Comparison of ENCODE assay signal across 32 mouse cellular contexts in the genomic region with DNA sequence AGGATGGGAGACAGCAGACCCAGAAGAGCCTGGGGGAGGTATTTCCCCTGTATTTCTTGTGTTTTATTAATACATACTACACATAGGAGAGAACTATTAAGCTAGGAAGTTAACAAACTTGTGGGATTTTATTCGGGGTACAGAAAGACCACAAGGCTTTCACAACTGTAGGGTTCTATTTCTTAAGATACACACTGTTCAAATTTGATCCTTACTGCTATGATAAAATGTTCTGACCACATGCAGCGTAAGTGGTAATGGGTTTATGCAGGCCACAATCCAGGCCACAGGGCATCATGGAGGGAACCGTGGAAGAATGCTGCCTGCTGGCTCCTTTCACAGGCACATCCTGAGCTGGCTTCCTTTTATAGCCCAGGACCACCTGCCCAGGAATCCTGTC.
"Had no signal": no experiment of that assay in that cellular context is flagged by ENCODE, and none has a peak within 500 bp of the region (broad histone marks: within the 10 kb centered on the region; RNA-seq: fewer than 3 reads in every experiment).

No protein-coding gene starts in this region.

- H3K9me3 ChIP-seq: limb, embryonic 10.5 days; limb, embryonic 12.5 days; limb, embryonic 13.5 days; limb, embryonic 15.5 days; liver, embryonic 12.5 days; liver, embryonic 13.5 days; liver, embryonic 15.5 days; lung, embryonic 15.5 days; megakaryocyte, embryonic 14.5 days; midbrain, embryonic 10.5 days; midbrain, embryonic 12.5 days; midbrain, embryonic 13.5 days; midbrain, embryonic 15.5 days; neural tube, embryonic 12.5 days; neural tube, embryonic 13.5 days had no signal

- H3K4me2 ChIP-seq: limb, embryonic 12.5 days; limb, embryonic 13.5 days; limb, embryonic 15.5 days; liver, embryonic 11.5 days; liver, embryonic 12.5 days; liver, embryonic 13.5 days; liver, embryonic 15.5 days; lung, embryonic 14.5 days; lung, embryonic 15.5 days; midbrain, embryonic 11.5 days; midbrain, embryonic 12.5 days; midbrain, embryonic 13.5 days; midbrain, embryonic 15.5 days; neural tube, embryonic 12.5 days; neural tube, embryonic 13.5 days had no signal

- H3K4me1 ChIP-seq: limb, embryonic 10.5 days; limb, embryonic 12.5 days; liver, embryonic 12.5 days; liver, embryonic 13.5 days; liver, embryonic 15.5 days; lung, embryonic 15.5 days had no signal

- H3K9ac ChIP-seq: limb, embryonic 12.5 days; limb, embryonic 13.5 days; limb, embryonic 15.5 days; liver, embryonic 12.5 days; liver, embryonic 13.5 days; liver, embryonic 14.5 days; liver, embryonic 15.5 days; liver, postnatal 0 days; lung, embryonic 14.5 days; lung, embryonic 15.5 days; midbrain, embryonic 12.5 days; midbrain, embryonic 13.5 days; midbrain, embryonic 15.5 days; neural tube, embryonic 12.5 days; neural tube, embryonic 13.5 days had no signal

- H3K27ac ChIP-seq: limb, embryonic 10.5 days; limb, embryonic 12.5 days; limb, embryonic 13.5 days; limb, embryonic 15.5 days; liver, embryonic 12.5 days; liver, embryonic 13.5 days; liver, embryonic 14.5 days; liver, embryonic 15.5 days; lung, embryonic 15.5 days; macrophage; midbrain, embryonic 10.5 days; midbrain, embryonic 12.5 days; midbrain, embryonic 13.5 days; midbrain, embryonic 15.5 days; neural tube, embryonic 12.5 days; neural tube, embryonic 13.5 days had no signal

- DNase-seq: left cerebral cortex, postnatal 4 days; liver; liver, embryonic 13.5 days; liver, postnatal 0 days; lung, adult 18-20 months; lung, adult 2 months; lung, embryonic 14.5 days; lung, postnatal 10 days; lung, postnatal 14 days; lung, postnatal 36 days; lung, postnatal 4 days; midbrain, embryonic 14.5 days had no signal

- ATAC-seq: liver, embryonic 12.5 days; liver, postnatal 0 days; lung, postnatal 0 days; midbrain, embryonic 13.5 days had no signal

- H3K4me3 ChIP-seq: limb, embryonic 10.5 days; limb, embryonic 12.5 days; limb, embryonic 13.5 days; limb, embryonic 15.5 days; liver, embryonic 12.5 days; liver, embryonic 13.5 days; liver, embryonic 15.5 days; lung, embryonic 15.5 days; megakaryocyte, embryonic 14.5 days; midbrain, embryonic 10.5 days; midbrain, embryonic 12.5 days; midbrain, embryonic 13.5 days; midbrain, embryonic 15.5 days; myocyte; neural tube, embryonic 12.5 days; neural tube, embryonic 13.5 days had no signal

- H3K27me3 ChIP-seq: limb, embryonic 12.5 days; limb, embryonic 13.5 days; limb, embryonic 15.5 days; liver, embryonic 12.5 days; liver, embryonic 13.5 days; liver, embryonic 15.5 days; lung, embryonic 15.5 days; megakaryocyte, embryonic 14.5 days; midbrain, embryonic 12.5 days; midbrain, embryonic 13.5 days; midbrain, embryonic 15.5 days; neural tube, embryonic 12.5 days; neural tube, embryonic 13.5 days had no signal

- H3K36me3 ChIP-seq: limb, embryonic 10.5 days; limb, embryonic 12.5 days; limb, embryonic 13.5 days; limb, embryonic 15.5 days; liver, embryonic 12.5 days; liver, embryonic 13.5 days; liver, embryonic 15.5 days; lung, embryonic 15.5 days; midbrain, embryonic 10.5 days; midbrain, embryonic 12.5 days; midbrain, embryonic 13.5 days; midbrain, embryonic 15.5 days; neural tube, embryonic 12.5 days; neural tube, embryonic 13.5 days had no signal
